In the genomic region with DNA sequence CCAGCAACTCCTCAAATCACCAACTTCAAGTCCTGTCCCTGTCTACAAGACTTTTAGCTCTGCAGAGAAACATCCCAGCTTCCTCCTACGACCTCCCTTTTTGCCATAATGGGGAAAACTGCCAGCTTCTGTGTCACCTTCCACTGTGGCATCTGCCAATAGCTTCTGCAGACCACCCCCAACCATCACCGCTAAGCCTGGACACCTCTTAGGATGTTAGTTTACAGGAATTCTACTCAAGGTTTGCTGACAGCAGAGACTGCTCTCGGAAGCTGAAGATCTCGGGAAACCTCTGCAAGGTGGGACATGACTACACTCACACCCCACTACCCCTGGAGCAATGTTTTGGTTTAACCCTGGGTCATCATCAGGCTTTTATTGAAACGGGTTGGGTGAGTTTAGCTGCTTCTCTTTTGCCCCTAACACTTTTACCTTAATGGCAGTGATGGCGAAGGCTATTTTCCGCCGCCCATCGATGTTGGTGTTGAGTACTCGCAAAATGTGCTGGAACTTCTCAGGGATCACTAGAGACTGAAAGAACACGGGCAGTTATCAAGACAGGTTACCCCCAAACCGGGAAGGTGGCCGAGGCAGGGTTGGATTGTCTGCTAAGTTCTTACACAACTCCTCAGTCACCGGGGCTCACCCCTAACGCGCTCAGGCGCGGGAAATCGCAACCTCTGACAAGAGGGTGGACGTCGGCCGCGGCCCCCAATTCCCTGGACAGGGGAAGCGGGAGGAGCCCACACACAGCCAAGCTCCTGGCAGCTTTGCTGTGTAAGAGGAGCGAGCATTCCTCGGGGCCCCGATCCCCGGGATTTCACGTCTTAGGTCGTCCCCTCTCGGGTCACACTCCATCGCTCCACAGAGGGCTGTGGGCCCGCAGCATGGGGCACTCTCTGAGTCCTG, we compare ENCODE assay signal across 8 mouse cellular contexts. TPM values are rescaled to one million over a fixed set of nuclear protein-coding genes. Genes with fewer than 3 reads are reported as not detected.
A peak's percentile ranks its signal among the peaks of the same experiment; 100 is the strongest.
DNase-seq lines count a peak whose midpoint lies in the region; ATAC-seq and TF ChIP-seq lines count a peak whose summit lies in the region.

No protein-coding gene starts in this region.

- no peak for DNase-seq in frontal cortex, postnatal 36 days (ENCODE audit: low spot score in 2 of 2)
- peak; percentile 34 to 49 for DNase-seq in spleen, postnatal 36 days (ENCODE audit: low spot score in 2 of 2)
- DNase-seq in spleen, postnatal 14 days (ENCODE audit: low spot score in 2 of 2), result no peak
- DNase-seq in hindbrain, embryonic 11.5 days (ENCODE audit: low spot score), result no peak
- no peak for DNase-seq in liver, postnatal 0 days
- DNase-seq in urinary bladder, adult 2 months (ENCODE audit: low spot score), result no peak
- DNase-seq in frontal cortex, postnatal 10 days (ENCODE audit: low spot score in 2 of 2), result no peak

- peak overlapping the region; percentile 97 for H3K4me3 ChIP-seq in hindbrain, embryonic 11.5 days (ENCODE audit: low read depth, low read length)
- peak overlapping the region; percentile 83 for H3K4me3 ChIP-seq in liver, postnatal 0 days (ENCODE audit: low read depth, low read length)

- peak overlapping the region; percentile 96 for H3K9ac ChIP-seq in hindbrain, embryonic 11.5 days (ENCODE audit: low read depth, low read length)
- peak overlapping the region; percentile 92 for H3K9ac ChIP-seq in liver, postnatal 0 days (replicated peaks)

- H3K4me1 ChIP-seq in hindbrain, embryonic 11.5 days (replicated peaks; ENCODE audit: control insufficient read depth, insufficient read depth, low read length), result peaks cover 19% of the 10 kb centered on the region
- H3K4me1 ChIP-seq in liver, postnatal 0 days (ENCODE audit: insufficient read depth), result peaks cover 42% of the 10 kb centered on the region

- no peak for TF ChIP-seq EP300 in liver, postnatal 0 days (IDR thresholded peaks at IDR 0.05; ENCODE audit: low read depth)

- peak overlapping the region; percentile 96 for H3K4me2 ChIP-seq in hindbrain, embryonic 11.5 days (replicated peaks; ENCODE audit: low read depth, low read length)
- peak overlapping the region; percentile 96 for H3K4me2 ChIP-seq in liver, postnatal 0 days (ENCODE audit: low read depth, low read length)

- H3K27me3 ChIP-seq in hindbrain, embryonic 11.5 days (ENCODE audit: control insufficient read depth, insufficient read depth, low read length), result no peaks in the 10 kb centered on the region
- H3K27me3 ChIP-seq in liver, postnatal 0 days (ENCODE audit: insufficient read depth, low read length), result no peaks in the 10 kb centered on the region

- H3K36me3 ChIP-seq in hindbrain, embryonic 11.5 days (ENCODE audit: control insufficient read depth, insufficient read depth, low read length), result peaks cover 2% of the 10 kb centered on the region; the same call in 1 of the 2 replicates
- peaks cover 46% of the 10 kb centered on the region for H3K36me3 ChIP-seq in liver, postnatal 0 days (replicated peaks; ENCODE audit: insufficient read depth, low read length)

- H3K9me3 ChIP-seq in hindbrain, embryonic 11.5 days (ENCODE audit: control insufficient read depth, low read length), result no peaks in the 10 kb centered on the region
- no peaks in the 10 kb centered on the region for H3K9me3 ChIP-seq in liver, postnatal 0 days (ENCODE audit: low read length)

- WGBS in hindbrain, embryonic 11.5 days, result 3% methylated on average over 33 of the region's 33 CpGs
- 1% methylated on average over 33 of the region's 33 CpGs for whole genome bisulfite sequencing in liver, postnatal 0 days (ENCODE audit: insufficient replicate concordance)

- peak overlapping the region; percentile 81 for H3K27ac ChIP-seq in hindbrain, embryonic 11.5 days (ENCODE audit: low read depth, low read length)
- H3K27ac ChIP-seq in liver, postnatal 0 days (ENCODE audit: low read depth), result peak overlapping the region; percentile 93

- peak; percentile 8; the same call in 1 of the 2 replicates for ATAC-seq in frontal cortex, adult (ENCODE audit: low TSS enrichment)
- no peak for ATAC-seq in hindbrain, embryonic 11.5 days (ENCODE audit: low FRiP score)
- ATAC-seq in liver, postnatal 0 days, result peak; percentile 8; the same call in 1 of the 2 replicates

- TF ChIP-seq CTCF in liver, postnatal 0 days (IDR thresholded peaks at IDR 0.05; ENCODE audit: low read depth), result no peak

RNA-seq across cellular contexts. Expression of a gene that starts 0.7 kb away (rescaled TPM):
- 38.2 and 39.4 TPM in 2 replicates for polyA plus RNA-seq in hindbrain, embryonic 11.5 days (2014; fragmentation: Nextera tagmentation; extraction: Ambion mirVana)
- 12.5 and 13.4 TPM in 2 replicates for polyA plus RNA-seq in liver, postnatal 0 days (2015; fragmentation: Nextera tagmentation; extraction: Ambion mirVana)
- 39.3 and 39.7 TPM in 2 replicates for polyA plus RNA-seq in urinary bladder, adult 2 months (2012; rRNA removed)

RNA-seq across cellular contexts. Expression of a gene that starts 0.9 kb away (rescaled TPM):
- polyA plus RNA-seq in hindbrain, embryonic 11.5 days (2014; fragmentation: Nextera tagmentation; extraction: Ambion mirVana), result 1,221 and 1,241 TPM in 2 replicates
- 1,510 and 1,549 TPM in 2 replicates for polyA plus RNA-seq in liver, postnatal 0 days (2015; fragmentation: Nextera tagmentation; extraction: Ambion mirVana)
- 1,060 and 1,160 TPM in 2 replicates for polyA plus RNA-seq in urinary bladder, adult 2 months (2012; rRNA removed)

RNA-seq across cellular contexts. Expression of a gene that starts 3.6 kb away (rescaled TPM):
- 4.8 and 5.3 TPM in 2 replicates for polyA plus RNA-seq in hindbrain, embryonic 11.5 days (2014; fragmentation: Nextera tagmentation; extraction: Ambion mirVana)
- polyA plus RNA-seq in liver, postnatal 0 days (2015; fragmentation: Nextera tagmentation; extraction: Ambion mirVana), result 2.2 and 2.4 TPM in 2 replicates
- 7.7 TPM in 2 replicates for polyA plus RNA-seq in urinary bladder, adult 2 months (2012; rRNA removed)

RNA-seq across cellular contexts. Expression of a gene that starts 14.4 kb away (rescaled TPM):
- 26.8 and 29.4 TPM in 2 replicates for polyA plus RNA-seq in hindbrain, embryonic 11.5 days (2014; fragmentation: Nextera tagmentation; extraction: Ambion mirVana)
- polyA plus RNA-seq in liver, postnatal 0 days (2015; fragmentation: Nextera tagmentation; extraction: Ambion mirVana), result 12.7 and 12.8 TPM in 2 replicates
- 15.8 and 17.2 TPM in 2 replicates for polyA plus RNA-seq in urinary bladder, adult 2 months (2012; rRNA removed)

RNA-seq across cellular contexts. Expression of a gene that starts 14.8 kb away (rescaled TPM):
- 201 and 205 TPM in 2 replicates for polyA plus RNA-seq in hindbrain, embryonic 11.5 days (2014; fragmentation: Nextera tagmentation; extraction: Ambion mirVana)
- 82.2 and 85.5 TPM in 2 replicates for polyA plus RNA-seq in liver, postnatal 0 days (2015; fragmentation: Nextera tagmentation; extraction: Ambion mirVana)
- polyA plus RNA-seq in urinary bladder, adult 2 months (2012; rRNA removed), result 86.5 and 87.2 TPM in 2 replicates

Comparison
In these comparisons a context has a peak if more than half of its experiments do, and no peak if none do; other contexts are left out.
1. DNase-seq: peak in spleen, postnatal 36 days (2 of 2); none in frontal cortex, postnatal 36 days (0 of 2), spleen, postnatal 14 days (0 of 2), hindbrain, embryonic 11.5 days (single experiment), liver, postnatal 0 days (single experiment), urinary bladder, adult 2 months (single experiment) and frontal cortex, postnatal 10 days (0 of 2).